Mouse (Mus musculus): ENCODE measurements at regions not wholly inside any gene's neighbourhood (a gene's known extent, or its start where the extent isn't known, plus 50 kb on each side); places are given as distances from the start of the nearest gene placed in this dataset.

- 82% methylated on average over 4 of the region's 4 CpGs for WGBS
- no peak overlapping the region for H3K4me3 ChIP-seq (ENCODE audit: low read depth, low read length)
- H3K9ac ChIP-seq (replicated peaks; ENCODE audit: low read length, poor library complexity, severe bottlenecking), result no peak overlapping the region
- H3K4me1 ChIP-seq (ENCODE audit: insufficient read depth, low read length), result no peaks in the 10 kb centered on the region
- TF ChIP-seq CTCF (IDR thresholded peaks at IDR 0.05), result no peak
- H3K27me3 ChIP-seq (ENCODE audit: insufficient read depth, low read length), result no peaks in the 10 kb centered on the region
- H3K9me3 ChIP-seq (ENCODE audit: low read length), result no peaks in the 10 kb centered on the region
- no peaks in the 10 kb centered on the region for H3K36me3 ChIP-seq (ENCODE audit: insufficient read depth, low read length)
- no peak overlapping the region for H3K27ac ChIP-seq (ENCODE audit: low read depth, low read length)
- no peak for DNase-seq (ENCODE audit: low spot score)
- no peak for ATAC-seq (ENCODE audit: low FRiP score)
- no peak overlapping the region for H3K4me2 ChIP-seq (ENCODE audit: low read depth, low read length, poor library complexity, severe bottlenecking)
Observed at GRCm38 (mm10) chr10:98529565-98529964, 384.6 kb upstream of the Atp2b1 start.

GRCm38 (mm10) chr10:98531425-98531824 lies 382.8 kb upstream of the Atp2b1 start:
- Histone ChIP-seq H3K27ac (ENCODE audit: low read depth, low read length) (no peak overlapping the region), H3K4me1 (ENCODE audit: insufficient read depth, low read length) (no peaks in the 10 kb centered on the region), H3K9ac (replicated peaks; ENCODE audit: low read length, poor library complexity, severe bottlenecking) (no peak overlapping the region), H3K9me3 (ENCODE audit: low read length) (no peaks in the 10 kb centered on the region), H3K4me2 (ENCODE audit: low read depth, low read length, poor library complexity, severe bottlenecking) (no peak overlapping the region), H3K4me3 (ENCODE audit: low read depth, low read length) (no peak overlapping the region), H3K36me3 (ENCODE audit: insufficient read depth, low read length) (no peaks in the 10 kb centered on the region), H3K27me3 (ENCODE audit: insufficient read depth, low read length) (no peaks in the 10 kb centered on the region)
- DNase-seq (ENCODE audit: low spot score) (no peak), ATAC-seq (ENCODE audit: low FRiP score) (no peak)
- TF ChIP-seq CTCF (IDR thresholded peaks at IDR 0.05), result no peak
- 91% methylated on average over 4 of the region's 4 CpGs for WGBS

GRCm38 (mm10) chr10:98538706-98539105 lies 375.5 kb upstream of the Atp2b1 start:
- 55% methylated on average over 1 of the region's 1 CpGs for WGBS
- no peak for ATAC-seq (ENCODE audit: low FRiP score)
- no peaks in the 10 kb centered on the region for H3K27me3 ChIP-seq (ENCODE audit: insufficient read depth, low read length)
- H3K27ac ChIP-seq (ENCODE audit: low read depth, low read length), result no peak overlapping the region
- no peak for DNase-seq (ENCODE audit: low spot score)
- no peak overlapping the region for H3K9ac ChIP-seq (replicated peaks; ENCODE audit: low read length, poor library complexity, severe bottlenecking)
- no peak for TF ChIP-seq CTCF (IDR thresholded peaks at IDR 0.05)
- no peaks in the 10 kb centered on the region for H3K4me1 ChIP-seq (ENCODE audit: insufficient read depth, low read length)
- H3K36me3 ChIP-seq (ENCODE audit: insufficient read depth, low read length), result no peaks in the 10 kb centered on the region
- no peak overlapping the region for H3K4me2 ChIP-seq (ENCODE audit: low read depth, low read length, poor library complexity, severe bottlenecking)
- H3K9me3 ChIP-seq (ENCODE audit: low read length), result no peaks in the 10 kb centered on the region
- H3K4me3 ChIP-seq (ENCODE audit: low read depth, low read length), result no peak overlapping the region

DNA sequence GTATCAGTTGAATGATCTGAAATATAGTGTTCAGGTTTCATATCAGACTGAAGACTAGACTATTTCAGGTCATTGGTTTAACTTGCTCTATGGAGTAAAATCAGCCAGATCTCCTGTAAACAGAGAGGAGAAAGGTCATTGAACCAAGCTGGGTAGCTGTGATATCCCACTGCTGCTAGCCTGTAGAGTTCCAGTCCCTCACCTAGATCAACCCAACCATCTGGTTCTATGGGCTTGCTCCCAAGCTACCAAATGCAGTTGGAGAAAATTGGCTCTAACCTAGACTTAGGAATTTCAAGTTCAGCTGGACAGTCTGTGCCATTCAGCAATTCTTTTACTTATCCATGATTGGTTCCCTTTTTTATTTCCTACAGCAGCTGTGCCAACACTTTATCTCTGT lies 373.1 kb upstream of the Atp2b1 start:
- DNase-seq (ENCODE audit: low spot score) (no peak), ATAC-seq (ENCODE audit: low FRiP score) (no peak)
- no peaks in the 10 kb centered on the region for H3K9me3 ChIP-seq (ENCODE audit: low read length)
- H3K27me3 ChIP-seq (ENCODE audit: insufficient read depth, low read length), result no peaks in the 10 kb centered on the region
- H3K36me3 ChIP-seq (ENCODE audit: insufficient read depth, low read length), result no peaks in the 10 kb centered on the region
- no peak overlapping the region for H3K4me3 ChIP-seq (ENCODE audit: low read depth, low read length)
- no peak overlapping the region for H3K9ac ChIP-seq (replicated peaks; ENCODE audit: low read length, poor library complexity, severe bottlenecking)
- no peak for TF ChIP-seq CTCF (IDR thresholded peaks at IDR 0.05)
- H3K4me2 ChIP-seq (ENCODE audit: low read depth, low read length, poor library complexity, severe bottlenecking), result no peak overlapping the region
- H3K4me1 ChIP-seq (ENCODE audit: insufficient read depth, low read length), result no peaks in the 10 kb centered on the region
- no peak overlapping the region for H3K27ac ChIP-seq (ENCODE audit: low read depth, low read length)

- no peaks in the 10 kb centered on the region for H3K36me3 ChIP-seq (ENCODE audit: insufficient read depth, low read length)
- H3K4me3 ChIP-seq (ENCODE audit: low read depth, low read length), result no peak overlapping the region
- ATAC-seq (ENCODE audit: low FRiP score), result no peak
- no peaks in the 10 kb centered on the region for H3K4me1 ChIP-seq (ENCODE audit: insufficient read depth, low read length)
- no peaks in the 10 kb centered on the region for H3K9me3 ChIP-seq (ENCODE audit: low read length)
- no peak overlapping the region for H3K4me2 ChIP-seq (ENCODE audit: low read depth, low read length, poor library complexity, severe bottlenecking)
- 85% methylated on average over 2 of the region's 2 CpGs for WGBS
- no peak overlapping the region for H3K27ac ChIP-seq (ENCODE audit: low read depth, low read length)
- TF ChIP-seq CTCF (IDR thresholded peaks at IDR 0.05), result no peak
- H3K27me3 ChIP-seq (ENCODE audit: insufficient read depth, low read length), result no peaks in the 10 kb centered on the region
- no peak for DNase-seq (ENCODE audit: low spot score)
- no peak overlapping the region for H3K9ac ChIP-seq (replicated peaks; ENCODE audit: low read length, poor library complexity, severe bottlenecking)
Observed at GRCm38 (mm10) chr10:98542072-98542471, 372.1 kb upstream of the Atp2b1 start.

- Histone ChIP-seq H3K4me3 (ENCODE audit: low read depth, low read length) (no peak overlapping the region), H3K4me2 (ENCODE audit: low read depth, low read length, poor library complexity, severe bottlenecking) (no peak overlapping the region), H3K9me3 (ENCODE audit: low read length) (no peaks in the 10 kb centered on the region), H3K36me3 (ENCODE audit: insufficient read depth, low read length) (no peaks in the 10 kb centered on the region), H3K4me1 (ENCODE audit: insufficient read depth, low read length) (no peaks in the 10 kb centered on the region), H3K27ac (ENCODE audit: low read depth, low read length) (no peak overlapping the region), H3K9ac (replicated peaks; ENCODE audit: low read length, poor library complexity, severe bottlenecking) (no peak overlapping the region), H3K27me3 (ENCODE audit: insufficient read depth, low read length) (no peaks in the 10 kb centered on the region)
- ATAC-seq (ENCODE audit: low FRiP score) (no peak), DNase-seq (ENCODE audit: low spot score) (peak; percentile 81)
- WGBS, result 16% methylated on average over 8 of the region's 8 CpGs
- no peak for TF ChIP-seq CTCF (IDR thresholded peaks at IDR 0.05)
Observed at GRCm38 (mm10) chr10:98543253-98543997, 370.8 kb upstream of the Atp2b1 start.
